Mouse (Mus musculus) midbrain, postnatal 0 days (tissue): ENCODE measurements around the gene Cyp1b1. TPM values are rescaled to one million over a fixed set of nuclear protein-coding genes. Genes with fewer than 3 reads are reported as not detected.

Source experiments
- ATAC-seq: fragments of 200-750 bp; cut with Nextera tagmentation; 2 replicates; pipeline ENCODE4 v1.8.0; 2017; ENCODE audit warnings: moderate number of reproducible peaks, mild to moderate bottlenecking, moderate TSS enrichment, moderate library complexity; ENCODE audit not compliant: low FRiP score
- DNase-seq: peaks from one replicate; pipeline ENCODE4 v3.0.0-alpha.2; 2015; ENCODE audit warnings: low spot score
- H3K27ac ChIP-seq: fragments of 300-500 bp; sonication (generic); 2 replicates; pipeline ENCODE4 v1.5.1; 2014; ENCODE audit warnings: low read depth, mild to moderate bottlenecking, low read length, mixed read lengths
- H3K27me3 ChIP-seq: fragments of 300-500 bp; sonication (generic); 2 replicates; pipeline ENCODE4 v1.6.1; 2014; ENCODE audit warnings: low read length, control low read depth, mixed read lengths; ENCODE audit not compliant: insufficient read depth
- H3K36me3 ChIP-seq: fragments of 300-500 bp; sonication (generic); 2 replicates; pipeline ENCODE4 v1.6.1; 2014; ENCODE audit warnings: low read length, control low read depth, mixed read lengths; ENCODE audit not compliant: insufficient read depth
- H3K4me1 ChIP-seq: fragments of 300-500 bp; sonication (generic); 2 replicates; pipeline ENCODE4 v1.6.1; 2014; ENCODE audit warnings: mild to moderate bottlenecking, control low read depth, antibody characterized with exemption, low read length, mixed read lengths; ENCODE audit not compliant: insufficient read depth
- H3K4me2 ChIP-seq: fragments of 300-500 bp; sonication (generic); 2 replicates; pipeline ENCODE4 v1.6.1; 2014; ENCODE audit warnings: low read depth, mild to moderate bottlenecking, low read length, mixed read lengths; ENCODE audit not compliant: poor library complexity, severe bottlenecking
- H3K4me3 ChIP-seq: fragments of 300-500 bp; sonication (generic); 2 replicates; pipeline ENCODE4 v1.5.1; 2014; ENCODE audit warnings: low read depth, mild to moderate bottlenecking, low read length, moderate library complexity
- H3K9ac ChIP-seq: fragments of 300-500 bp; sonication (generic); replicated peaks from 2 replicates; pipeline ENCODE4 v1.6.1; 2014; ENCODE audit warnings: mild to moderate bottlenecking, low read length, moderate library complexity, mixed read lengths; ENCODE audit not compliant: poor library complexity, severe bottlenecking
- H3K9me3 ChIP-seq: fragments of 300-500 bp; sonication (generic); 2 replicates; pipeline ENCODE4 v1.6.1; 2016; ENCODE audit warnings: low read length, control low read depth
- CTCF ChIP-seq: IDR thresholded peaks from 2 replicates; pipeline ENCODE4 v1.5.1; 2016; ENCODE audit warnings: antibody characterized with exemption, mild to moderate bottlenecking
- WGBS: fragments of 180-500 bp; shearing (Covaris S2); extraction: QIAGEN DNeasy Blood & Tissue Kit; methylation state at CpG from one replicate; pipeline ENCODE4 v1.1.7; 2014; 5-methylcytosine and 5-hydroxymethylcytosine counted together
- polyA plus RNA-seq: library from polyadenylated mRNA; unstranded; fragments of >200 nt; fragmentation: Nextera tagmentation; extraction: Ambion mirVana; gene quantifications from 2 replicates; pipeline ENCODE4 v1.2.1, GENCODE M21; 2015
- total RNA-seq: library from RNA; depleted of rRNA; stranded (reverse); fragments of >200 nt; gene quantifications from 2 replicates; pipeline ENCODE4 v1.2.3, GENCODE M21; 2014

Cyp1b1 gene
- total and polyA plus RNA-seq, 2 experiments from 2014 or later = 4.5 to 8.7 TPM

DNA sequence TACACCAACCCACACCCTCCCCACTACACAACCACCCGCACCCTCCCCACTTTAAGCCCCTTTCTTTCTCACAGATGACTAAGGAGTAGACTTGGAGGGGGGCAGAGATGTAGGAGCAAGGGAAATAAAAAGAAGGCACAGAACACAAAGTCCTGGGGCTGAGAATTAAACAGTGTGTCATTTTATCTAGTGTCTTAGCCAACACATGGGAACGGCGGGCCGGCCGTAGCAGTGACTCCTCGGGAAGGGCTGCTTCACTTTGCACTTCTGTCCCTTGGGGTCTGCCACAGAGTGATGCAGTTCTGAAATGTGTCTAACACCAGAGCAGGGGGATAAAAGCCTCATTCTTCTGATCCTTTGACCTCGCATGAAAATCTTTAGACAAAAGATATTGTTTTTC lies 5.8 kb upstream of the Cyp1b1 start:
- WGBS = 82% methylated on average over 7 of the region's 7 CpGs
- TF ChIP-seq CTCF = no peak
- no peak for ATAC-seq

DNA sequence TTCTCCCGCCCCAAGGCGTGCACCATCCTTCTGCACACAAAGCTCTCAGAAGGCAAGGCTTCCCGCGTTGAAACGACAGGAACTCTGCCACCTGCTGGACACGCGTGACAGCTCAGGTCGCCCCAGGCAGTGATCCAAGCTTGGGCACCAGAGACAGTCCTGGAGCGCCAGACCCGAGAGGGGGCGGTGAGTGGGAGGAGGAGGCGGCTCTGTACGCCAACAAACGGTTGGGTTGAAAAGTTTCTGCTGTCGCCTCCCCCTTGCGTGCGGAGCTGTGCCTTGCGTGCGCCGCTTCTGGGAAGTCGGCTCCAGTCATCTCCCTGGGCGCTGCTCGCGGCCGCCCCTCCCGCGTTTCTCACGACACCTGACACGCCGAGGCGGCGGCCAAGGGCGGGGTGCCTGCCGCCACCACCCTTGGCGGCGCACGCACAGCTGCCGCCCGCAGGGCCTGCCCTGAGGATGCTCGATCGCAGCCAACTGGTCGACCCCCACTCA lies 835 bp upstream of the Cyp1b1 start:
- H3K9me3 ChIP-seq = no peaks in the 10 kb centered on the region
- DNase-seq (peak; percentile 89), ATAC-seq (peak; percentile 84)
- WGBS = under 1% methylated on average over 40 of the region's 42 CpGs
- no peak overlapping the region for H3K9ac ChIP-seq
- no peak overlapping the region for H3K27ac ChIP-seq
- H3K4me1 ChIP-seq = peaks cover 21% of the 10 kb centered on the region; the same call in 1 of the 2 replicates
- peaks cover 23% of the 10 kb centered on the region for H3K27me3 ChIP-seq
- H3K36me3 ChIP-seq = no peaks in the 10 kb centered on the region
- peak overlapping the region; percentile 92 for H3K4me2 ChIP-seq
- TF ChIP-seq CTCF = peak; percentile 89
- H3K4me3 ChIP-seq = peak overlapping the region; percentile 43

More for the DNA sequence above, 5.8 kb upstream of the Cyp1b1 start:
- Histone ChIP-seq H3K9me3 (no peaks in the 10 kb centered on the region), H3K9ac (no peak overlapping the region), H3K27me3 (no peaks in the 10 kb centered on the region; the same call in 1 of the 2 replicates), H3K27ac (no peak overlapping the region), H3K4me1 (peaks cover under 1% of the 10 kb centered on the region; the same call in 1 of the 2 replicates), H3K4me2 (no peak overlapping the region), H3K4me3 (no peak overlapping the region), H3K36me3 (no peaks in the 10 kb centered on the region)
- no peak for DNase-seq

DNA sequence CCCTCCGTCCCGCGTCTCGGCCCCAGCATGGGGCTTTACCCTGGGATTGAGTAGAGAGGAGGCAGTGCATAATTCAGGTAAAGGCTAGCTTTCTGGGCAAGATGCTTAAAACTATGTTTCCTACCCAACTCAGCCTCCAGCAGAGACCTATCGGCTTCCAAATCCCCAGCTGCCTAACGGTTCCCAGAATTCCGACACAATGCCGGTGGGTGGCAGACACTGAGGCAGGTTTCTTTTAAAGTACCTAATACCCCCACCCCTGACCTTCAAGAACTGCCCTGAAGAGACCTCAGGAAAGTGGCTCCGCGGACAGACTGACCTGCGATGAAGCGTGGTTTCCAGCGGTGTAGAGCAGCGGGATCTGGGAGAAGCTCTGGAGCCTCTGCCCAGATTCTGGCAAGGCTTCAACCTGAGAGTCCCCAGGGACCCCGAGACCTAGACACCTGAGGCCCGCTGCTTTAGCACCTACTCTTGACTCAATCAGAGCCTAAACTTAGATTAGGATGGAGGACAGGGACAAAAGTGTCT lies 429 bp downstream of the Cyp1b1 start:
- Histone ChIP-seq H3K4me3 (peak overlapping the region; percentile 43), H3K27me3 (peaks cover 32% of the 10 kb centered on the region), H3K4me1 (peaks cover 21% of the 10 kb centered on the region; the same call in 1 of the 2 replicates), H3K4me2 (peak overlapping the region; percentile 92), H3K9ac (no peak overlapping the region), H3K27ac (no peak overlapping the region), H3K9me3 (no peaks in the 10 kb centered on the region), H3K36me3 (no peaks in the 10 kb centered on the region)
- ATAC-seq = no peak
- no peak for DNase-seq
- TF ChIP-seq CTCF = no peak
- under 1% methylated on average over 16 of the region's 16 CpGs for WGBS

DNA sequence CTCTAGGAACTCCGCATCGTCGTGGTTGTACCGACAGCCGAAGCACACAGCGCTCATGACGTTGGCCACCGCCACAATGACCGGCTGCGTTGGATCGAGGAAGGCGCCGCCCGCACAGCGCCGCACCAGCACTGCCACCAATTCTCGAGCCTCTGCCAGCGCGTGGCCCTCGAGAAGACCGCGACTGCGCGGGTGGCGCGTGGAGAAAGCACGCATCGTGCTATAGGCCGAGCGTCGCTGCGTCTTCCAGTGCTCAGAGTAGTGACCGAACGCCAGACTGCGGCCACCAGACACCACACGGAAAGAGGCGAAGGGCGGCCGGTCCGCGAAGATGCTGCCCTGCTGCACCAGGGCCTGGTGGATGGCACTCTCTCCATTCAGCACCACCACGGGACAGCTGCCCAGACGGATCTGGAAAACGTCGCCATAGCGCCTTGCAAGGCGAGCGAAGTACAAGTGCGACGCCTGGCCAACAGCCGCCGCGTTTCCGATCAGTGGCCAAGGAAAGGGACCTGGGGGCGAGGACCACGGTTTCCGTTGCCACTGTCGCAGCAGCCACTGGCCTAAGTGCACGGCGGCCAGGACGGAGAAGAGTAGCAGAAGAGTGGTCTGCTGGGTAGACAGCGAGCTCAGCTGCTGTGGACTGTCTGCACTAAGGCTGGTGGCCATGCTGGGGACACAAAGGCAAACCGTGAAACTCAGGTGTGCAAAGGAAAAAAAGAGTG lies 1.1 kb downstream of the Cyp1b1 start:
- peak; percentile 40 for DNase-seq

DNA sequence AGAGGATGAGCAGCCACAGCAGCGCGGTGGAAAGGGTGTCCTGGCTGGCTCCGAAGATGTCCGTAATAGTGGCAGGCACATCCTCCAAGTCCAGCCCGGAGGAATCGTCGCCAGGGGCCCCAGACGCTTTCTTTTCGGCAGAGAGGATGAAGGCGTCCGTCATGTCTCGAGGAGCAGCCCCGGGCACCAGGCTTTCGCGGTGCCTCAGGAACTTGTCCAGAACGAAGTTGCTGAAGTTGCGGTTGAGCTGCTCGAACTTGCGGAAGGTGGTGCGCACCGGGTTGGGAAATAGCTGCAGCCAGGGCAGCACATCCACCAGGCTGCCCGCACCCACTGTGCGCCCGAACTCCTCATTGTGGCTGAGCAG lies 1.6 kb downstream of the Cyp1b1 start:
- Histone ChIP-seq H3K27me3 (peaks cover 33% of the 10 kb centered on the region), H3K4me1 (peaks cover 21% of the 10 kb centered on the region; the same call in 1 of the 2 replicates), H3K27ac (no peak overlapping the region), H3K9ac (0 out of 2 replicates have a peak overlapping the region, but pooled peaks have one; percentile 24), H3K4me3 (peak overlapping the region; percentile 43), H3K36me3 (no peaks in the 10 kb centered on the region), H3K4me2 (peak overlapping the region; percentile 92), H3K9me3 (no peaks in the 10 kb centered on the region)
- WGBS = 1% methylated on average over 24 of the region's 24 CpGs
- ATAC-seq = no peak
- TF ChIP-seq CTCF = no peak
- DNase-seq = no peak

More for the DNA sequence above, 1.1 kb downstream of the Cyp1b1 start:
- Histone ChIP-seq H3K4me2 (peak overlapping the region; percentile 92), H3K4me1 (peaks cover 21% of the 10 kb centered on the region; the same call in 1 of the 2 replicates), H3K4me3 (peak overlapping the region; percentile 43), H3K27ac (no peak overlapping the region), H3K9ac (0 out of 2 replicates have a peak overlapping the region, but pooled peaks have one; percentile 24), H3K9me3 (no peaks in the 10 kb centered on the region), H3K27me3 (peaks cover 33% of the 10 kb centered on the region), H3K36me3 (no peaks in the 10 kb centered on the region)
- TF ChIP-seq CTCF = no peak
- peak; percentile 48 for ATAC-seq
- under 1% methylated on average over 63 of the region's 63 CpGs for WGBS

DNA sequence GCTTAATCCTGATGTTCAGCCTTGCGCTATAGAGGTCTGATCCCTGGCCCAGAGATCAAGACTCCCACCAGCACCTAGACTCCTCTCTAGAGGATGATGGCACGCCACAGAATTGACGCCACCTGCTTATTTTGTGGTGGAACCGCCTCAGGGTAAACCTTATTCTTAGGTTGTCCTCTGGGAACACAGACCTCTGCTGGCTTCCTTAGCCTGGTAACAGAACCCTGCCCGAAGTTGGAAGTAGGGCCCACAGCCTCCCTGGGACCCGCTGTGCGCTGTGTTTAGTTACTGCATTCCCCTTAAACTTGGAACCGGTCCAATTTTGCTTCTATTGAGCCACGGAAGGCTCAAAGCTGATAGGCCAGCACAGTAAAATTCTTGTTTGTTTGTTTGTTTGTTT lies 2.3 kb downstream of the Cyp1b1 start:
- H3K4me2 ChIP-seq = no peak overlapping the region
- no peak for TF ChIP-seq CTCF
- DNase-seq (no peak), ATAC-seq (no peak)
- H3K9me3 ChIP-seq = no peaks in the 10 kb centered on the region
- no peak overlapping the region for H3K27ac ChIP-seq
- H3K4me1 ChIP-seq = peaks cover 21% of the 10 kb centered on the region; the same call in 1 of the 2 replicates
- H3K27me3 ChIP-seq = peaks cover 33% of the 10 kb centered on the region
- WGBS = 4% methylated on average over 9 of the region's 9 CpGs
- no peaks in the 10 kb centered on the region for H3K36me3 ChIP-seq
- H3K4me3 ChIP-seq = no peak overlapping the region
- no peak overlapping the region for H3K9ac ChIP-seq
